ENCODE assay signal across 8 mouse cellular contexts in the genomic region with DNA sequence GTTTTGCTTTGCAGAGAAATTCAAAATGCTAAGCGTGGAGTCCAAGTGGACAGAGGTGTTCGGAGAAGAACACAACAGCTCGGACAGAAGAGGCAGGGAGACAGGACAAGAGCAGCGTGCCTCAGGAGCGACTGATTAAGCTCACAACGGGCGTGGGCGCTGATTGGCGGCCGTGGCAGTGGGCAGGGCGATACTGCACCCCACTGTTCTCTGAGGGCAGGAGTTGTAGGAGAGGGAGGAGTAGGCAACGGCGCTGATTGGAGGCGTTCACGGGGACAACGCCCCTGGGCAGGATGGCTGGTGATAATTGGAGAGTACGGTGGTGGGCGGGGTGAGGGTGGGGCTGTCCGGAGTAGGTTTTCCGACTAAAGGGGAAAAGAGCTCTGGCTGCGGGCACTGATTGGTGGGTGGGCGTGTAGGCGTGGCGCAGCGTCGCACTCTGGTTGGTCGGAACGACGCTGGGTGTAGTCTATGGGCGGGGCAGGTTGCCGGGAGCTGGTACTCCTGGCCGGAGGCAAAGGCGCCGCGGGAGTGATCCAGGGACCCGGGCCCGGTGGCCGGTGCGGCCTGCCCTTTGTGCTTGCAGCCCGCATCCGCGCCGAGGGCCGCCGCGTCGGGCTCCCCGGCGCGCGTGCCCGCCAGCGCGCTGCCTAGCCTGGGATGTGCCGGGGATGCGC. TPM values are rescaled to one million over a fixed set of nuclear protein-coding genes. Genes with fewer than 3 reads are reported as not detected.
DNase-seq lines count a peak whose midpoint lies in the region; ATAC-seq and TF ChIP-seq lines count a peak whose summit lies in the region.

Gene Rps6ka2, plus strand, starts transcription at position 489 of the 677 bp plus-strand sequence.

- TF ChIP-seq CTCF in cortical plate, adult 2 months (IDR thresholded peaks at IDR 0.05; ENCODE audit: extremely low read depth, insufficient read depth, low read length), result no peak

- H3K9me3 ChIP-seq in megakaryocyte, embryonic 14.5 days, result no peaks in the 10 kb centered on the region

- no peaks in the 10 kb centered on the region; the same call in 1 of the 2 replicates for H3K4me1 ChIP-seq in cortical plate, adult 2 months (ENCODE audit: control insufficient read depth, insufficient read depth, low read length)
- peaks cover 18% of the 10 kb centered on the region for H3K4me1 ChIP-seq in megakaryocyte, embryonic 14.5 days

- peak within 1 kb of the TSS; percentile 46; the same call in 1 of the 2 replicates for H3K27ac ChIP-seq in cortical plate, adult 2 months (ENCODE audit: insufficient read depth, low read length)

- no peaks in the 10 kb centered on the region for H3K36me3 ChIP-seq in megakaryocyte, embryonic 14.5 days (replicated peaks; ENCODE audit: low read length)

- peak; percentile 97 for ATAC-seq in activated CD4-positive, CD25-positive, alpha-beta regulatory T cell, adult 4 months

- H3K4me3 ChIP-seq in cortical plate, adult 2 months (ENCODE audit: insufficient read depth, low read length), result peak within 1 kb of the TSS; percentile 88
- H3K4me3 ChIP-seq in megakaryocyte, embryonic 14.5 days (replicated peaks), result peak within 1 kb of the TSS; percentile 90

- peak; percentile 81 for TF ChIP-seq POLR2A in cortical plate, adult 2 months (IDR thresholded peaks at IDR 0.05; ENCODE audit: extremely low read depth, insufficient read depth, low read length)

- H3K27me3 ChIP-seq in megakaryocyte, embryonic 14.5 days (replicated peaks), result peaks cover 58% of the 10 kb centered on the region

- DNase-seq in gastrocnemius, adult 8-10 months (ENCODE audit: low spot score in 2 of 2), result peak; percentile 90 to 94
- DNase-seq in hindlimb bud, embryonic 11.5 days (ENCODE audit: extremely low spot score, low read depth, low spot score), result peak; percentile 87
- peak; percentile 84 to 96 for DNase-seq in left cerebral cortex, adult 8-10 months (ENCODE audit: low spot score in 2 of 2)
- DNase-seq in right cerebral cortex, postnatal 10 days (ENCODE audit: low spot score in 2 of 2), result peak; percentile 98 to 99
- DNase-seq in urinary bladder, postnatal 25 days (ENCODE audit: low spot score), result peak; percentile 90

RNA-seq across cellular contexts. Expression of gene Rps6ka2, which starts in this region (rescaled TPM):
- under 1 TPM; 0.57 to 0.60 TPM for polyA plus RNA-seq in activated CD4-positive, CD25-positive, alpha-beta regulatory T cell, adult 4 months (2017; shearing (Covaris generic))
- polyA plus RNA-seq in cortical plate, adult 2 months (2012; rRNA removed), result 45.2 and 48.3 TPM in 2 replicates
- 100 to 1,000 TPM in 3 of 4 experiments, 10 to 100 TPM in 1; 92.5 to 116 (median 107) TPM for total RNA-seq in gastrocnemius, adult 8-10 months (2022)
- total RNA-seq in left cerebral cortex, adult 8-10 months (2022), result 10 to 100 TPM; 49.6 to 57.2 (median 50.4) TPM
- polyA plus RNA-seq in megakaryocyte, embryonic 14.5 days (2012; ENCODE audit: insufficient read depth, low replicate concordance), result 0.09 TPM in 1 of 2 replicates, not detected in the other

Comparison
In these comparisons a context has a peak if more than half of its experiments do, and no peak if none do; other contexts are left out.
1. Peak in every context shown above with its lines: DNase-seq, ATAC-seq, H3K4me3 ChIP-seq and H3K27ac ChIP-seq.
2. RNA of gene Rps6ka2 (polyA plus RNA-seq): 45.2 to 48.3 TPM in cortical plate, adult 2 months; 0.57 to 0.60 TPM in activated CD4-positive, CD25-positive, alpha-beta regulatory T cell, adult 4 months and 0.09 TPM in megakaryocyte, embryonic 14.5 days; every median in the first group is over 10 times any median in the second.
3. Peak in ATAC-seq in activated CD4-positive, CD25-positive, alpha-beta regulatory T cell, adult 4 months; RNA of the gene not detected or under 1 TPM.